Mouse (Mus musculus): ENCODE measurements at regions not wholly inside any gene's neighbourhood (a gene's known extent, or its start where the extent isn't known, plus 50 kb on each side); places are given as distances from the start of the nearest gene placed in this dataset.

GRCm38 (mm10) chr8:98767036-98767435 is 649.2 kb downstream of the Cdh8 start:
- Histone ChIP-seq H3K4me1 (ENCODE audit: control insufficient read depth, insufficient read depth, low read length) (no peaks in the 10 kb centered on the region), H3K4me3 (ENCODE audit: low read length) (no peak overlapping the region), H3K36me3 (ENCODE audit: control insufficient read depth, insufficient read depth, low read length) (no peaks in the 10 kb centered on the region), H3K27me3 (replicated peaks; ENCODE audit: control insufficient read depth, insufficient read depth, low read length) (no peaks in the 10 kb centered on the region), H3K27ac (ENCODE audit: low read length) (no peak overlapping the region), H3K9ac (ENCODE audit: low read depth, low read length) (no peak overlapping the region), H3K4me2 (ENCODE audit: low read depth, low read length) (no peak overlapping the region), H3K9me3 (ENCODE audit: control insufficient read depth, low read length) (no peaks in the 10 kb centered on the region)
- no peak for ATAC-seq

DNA sequence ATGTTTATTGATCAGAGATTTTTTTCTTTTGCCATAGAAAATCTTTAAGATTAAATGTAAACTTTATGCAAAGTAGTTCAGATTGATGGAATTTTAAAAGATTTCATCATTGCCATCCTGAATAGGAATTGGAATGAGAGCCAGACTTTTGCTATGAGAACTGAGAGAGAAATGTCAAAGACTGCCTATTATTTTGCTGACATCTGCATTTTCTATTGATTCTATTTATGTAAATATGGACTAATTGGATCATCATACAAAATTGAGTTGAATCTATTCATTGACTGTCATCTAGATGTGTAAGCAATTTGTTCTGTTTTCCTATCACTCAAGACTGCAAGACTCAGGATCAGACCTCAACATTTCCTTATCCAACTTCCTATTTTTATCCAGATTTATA is 659.7 kb downstream of the Cdh8 start:
- Histone ChIP-seq H3K4me2 (ENCODE audit: low read depth, low read length) (no peak overlapping the region), H3K9me3 (ENCODE audit: control insufficient read depth, low read length) (no peaks in the 10 kb centered on the region), H3K4me1 (ENCODE audit: control insufficient read depth, insufficient read depth, low read length) (no peaks in the 10 kb centered on the region), H3K36me3 (ENCODE audit: control insufficient read depth, insufficient read depth, low read length) (no peaks in the 10 kb centered on the region), H3K4me3 (ENCODE audit: low read length) (no peak overlapping the region), H3K27ac (ENCODE audit: low read length) (no peak overlapping the region), H3K27me3 (replicated peaks; ENCODE audit: control insufficient read depth, insufficient read depth, low read length) (no peaks in the 10 kb centered on the region), H3K9ac (ENCODE audit: low read depth, low read length) (no peak overlapping the region)
- ATAC-seq: no peak

DNA sequence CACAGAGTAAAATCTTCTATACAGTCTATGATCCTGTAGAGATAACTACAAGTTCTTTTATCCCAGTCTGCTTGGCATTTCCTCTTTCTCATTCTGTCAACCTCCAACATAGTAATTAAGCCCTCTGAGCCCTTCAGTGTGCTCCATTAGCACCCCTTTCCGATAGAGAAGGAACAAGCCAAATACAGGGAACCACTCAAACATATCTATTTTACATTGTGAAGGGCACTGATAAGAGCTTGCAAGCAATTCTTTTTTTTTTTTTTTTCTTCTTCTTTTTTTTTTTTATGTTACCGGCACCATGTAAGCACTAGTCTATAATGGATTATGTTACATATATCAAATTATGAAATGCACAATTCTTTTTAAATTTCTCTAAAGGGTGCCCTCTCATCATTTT is 660.5 kb downstream of the Cdh8 start:
- Histone ChIP-seq H3K4me2 (ENCODE audit: low read depth, low read length) (no peak overlapping the region), H3K4me1 (ENCODE audit: control insufficient read depth, insufficient read depth, low read length) (no peaks in the 10 kb centered on the region), H3K27me3 (replicated peaks; ENCODE audit: control insufficient read depth, insufficient read depth, low read length) (no peaks in the 10 kb centered on the region), H3K27ac (ENCODE audit: low read length) (no peak overlapping the region), H3K9ac (ENCODE audit: low read depth, low read length) (no peak overlapping the region), H3K36me3 (ENCODE audit: control insufficient read depth, insufficient read depth, low read length) (no peaks in the 10 kb centered on the region), H3K4me3 (ENCODE audit: low read length) (no peak overlapping the region), H3K9me3 (ENCODE audit: control insufficient read depth, low read length) (no peaks in the 10 kb centered on the region)
- 79% methylated on average over 2 of the region's 2 CpGs for WGBS
- ATAC-seq: no peak

GRCm38 (mm10) chr8:98752367-98752766 is 663.9 kb downstream of the Cdh8 start:
- WGBS: 38% methylated on average over 6 of the region's 6 CpGs
- no peak for ATAC-seq
- no peaks in the 10 kb centered on the region for H3K4me1 ChIP-seq (ENCODE audit: control insufficient read depth, insufficient read depth, low read length)
- H3K4me3 ChIP-seq (ENCODE audit: low read length): no peak overlapping the region
- no peak overlapping the region for H3K4me2 ChIP-seq (ENCODE audit: low read depth, low read length)
- no peak overlapping the region for H3K27ac ChIP-seq (ENCODE audit: low read length)
- H3K9ac ChIP-seq (ENCODE audit: low read depth, low read length): no peak overlapping the region
- H3K9me3 ChIP-seq (ENCODE audit: control insufficient read depth, low read length): no peaks in the 10 kb centered on the region
- H3K36me3 ChIP-seq (ENCODE audit: control insufficient read depth, insufficient read depth, low read length): no peaks in the 10 kb centered on the region
- no peaks in the 10 kb centered on the region for H3K27me3 ChIP-seq (replicated peaks; ENCODE audit: control insufficient read depth, insufficient read depth, low read length)

GRCm38 (mm10) chr8:98707753-98708152 is 708.5 kb downstream of the Cdh8 start:
- 93% methylated on average over 1 of the region's 1 CpGs for WGBS
- Histone ChIP-seq H3K4me1 (ENCODE audit: control insufficient read depth, insufficient read depth, low read length) (no peaks in the 10 kb centered on the region), H3K36me3 (ENCODE audit: control insufficient read depth, insufficient read depth, low read length) (no peaks in the 10 kb centered on the region), H3K4me3 (ENCODE audit: low read length) (no peak overlapping the region), H3K4me2 (ENCODE audit: low read depth, low read length) (no peak overlapping the region), H3K27ac (ENCODE audit: low read length) (no peak overlapping the region), H3K27me3 (replicated peaks; ENCODE audit: control insufficient read depth, insufficient read depth, low read length) (no peaks in the 10 kb centered on the region), H3K9me3 (ENCODE audit: control insufficient read depth, low read length) (no peaks in the 10 kb centered on the region), H3K9ac (ENCODE audit: low read depth, low read length) (no peak overlapping the region)
- no peak for ATAC-seq

GRCm38 (mm10) chr8:98706122-98706521 is 710.1 kb downstream of the Cdh8 start:
- Histone ChIP-seq H3K9me3 (ENCODE audit: control insufficient read depth, low read length) (no peaks in the 10 kb centered on the region), H3K27me3 (replicated peaks; ENCODE audit: control insufficient read depth, insufficient read depth, low read length) (no peaks in the 10 kb centered on the region), H3K4me2 (ENCODE audit: low read depth, low read length) (no peak overlapping the region), H3K36me3 (ENCODE audit: control insufficient read depth, insufficient read depth, low read length) (no peaks in the 10 kb centered on the region), H3K4me3 (ENCODE audit: low read length) (no peak overlapping the region), H3K27ac (ENCODE audit: low read length) (no peak overlapping the region), H3K4me1 (ENCODE audit: control insufficient read depth, insufficient read depth, low read length) (no peaks in the 10 kb centered on the region), H3K9ac (ENCODE audit: low read depth, low read length) (no peak overlapping the region)
- no peak for ATAC-seq
- WGBS: 65% methylated on average over 4 of the region's 4 CpGs

GRCm38 (mm10) chr8:98685195-98685594 is 731.1 kb downstream of the Cdh8 start:
- Histone ChIP-seq H3K4me1 (ENCODE audit: control insufficient read depth, insufficient read depth, low read length) (no peaks in the 10 kb centered on the region), H3K4me2 (ENCODE audit: low read depth, low read length) (no peak overlapping the region), H3K9ac (ENCODE audit: low read depth, low read length) (no peak overlapping the region), H3K9me3 (ENCODE audit: control insufficient read depth, low read length) (no peaks in the 10 kb centered on the region), H3K27me3 (replicated peaks; ENCODE audit: control insufficient read depth, insufficient read depth, low read length) (no peaks in the 10 kb centered on the region), H3K4me3 (ENCODE audit: low read length) (no peak overlapping the region), H3K27ac (ENCODE audit: low read length) (no peak overlapping the region), H3K36me3 (ENCODE audit: control insufficient read depth, insufficient read depth, low read length) (no peaks in the 10 kb centered on the region)
- WGBS: 93% methylated on average over 9 of the region's 9 CpGs
- no peak for ATAC-seq

DNA sequence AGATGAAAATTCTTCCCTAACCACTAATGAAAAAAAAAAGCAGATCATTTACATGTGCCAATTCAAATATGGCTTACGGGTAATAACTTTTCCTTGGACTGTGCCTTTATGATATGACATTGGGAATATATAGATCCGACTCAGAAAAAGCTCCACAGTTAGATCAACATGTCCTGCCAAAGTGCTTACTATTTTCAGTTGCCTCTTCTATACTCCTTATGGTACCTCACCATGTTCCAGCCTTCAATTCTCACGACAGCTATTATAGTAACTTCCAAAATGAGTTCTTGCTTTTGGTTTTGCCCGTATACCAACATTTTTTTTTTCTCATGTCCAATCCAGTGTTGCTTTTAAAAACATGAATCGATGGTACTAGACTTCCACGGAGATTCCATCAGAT is 731.7 kb downstream of the Cdh8 start:
- H3K4me1 ChIP-seq (ENCODE audit: control insufficient read depth, insufficient read depth, low read length): no peaks in the 10 kb centered on the region
- 90% methylated on average over 6 of the region's 6 CpGs for WGBS
- no peak overlapping the region for H3K9ac ChIP-seq (ENCODE audit: low read depth, low read length)
- no peak overlapping the region for H3K4me2 ChIP-seq (ENCODE audit: low read depth, low read length)
- H3K36me3 ChIP-seq (ENCODE audit: control insufficient read depth, insufficient read depth, low read length): no peaks in the 10 kb centered on the region
- ATAC-seq: no peak
- no peak overlapping the region for H3K27ac ChIP-seq (ENCODE audit: low read length)
- no peaks in the 10 kb centered on the region for H3K9me3 ChIP-seq (ENCODE audit: control insufficient read depth, low read length)
- no peak overlapping the region for H3K4me3 ChIP-seq (ENCODE audit: low read length)
- no peaks in the 10 kb centered on the region for H3K27me3 ChIP-seq (replicated peaks; ENCODE audit: control insufficient read depth, insufficient read depth, low read length)

DNA sequence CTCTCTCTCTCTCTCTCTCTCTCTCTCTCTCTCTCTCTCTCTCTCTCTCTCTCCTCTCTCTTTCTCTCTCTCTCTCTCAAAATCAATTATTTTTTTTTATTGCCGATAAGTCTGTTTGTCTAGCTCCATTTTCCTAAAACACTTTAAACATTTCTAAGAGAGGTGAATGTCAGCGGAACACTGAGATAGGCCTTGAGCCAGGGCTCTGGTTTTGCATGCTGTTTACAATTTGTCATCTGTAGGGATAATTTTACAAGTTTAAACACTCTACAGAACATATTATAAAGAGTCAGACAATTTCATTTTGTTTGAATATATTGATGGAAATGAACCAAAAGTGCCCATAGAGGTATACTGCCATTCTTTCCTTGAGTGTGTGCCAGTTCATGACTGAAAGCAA is 736.2 kb downstream of the Cdh8 start:
- Histone ChIP-seq H3K9ac (ENCODE audit: low read depth, low read length) (no peak overlapping the region), H3K9me3 (ENCODE audit: control insufficient read depth, low read length) (no peaks in the 10 kb centered on the region), H3K4me1 (ENCODE audit: control insufficient read depth, insufficient read depth, low read length) (no peaks in the 10 kb centered on the region), H3K4me2 (ENCODE audit: low read depth, low read length) (no peak overlapping the region), H3K4me3 (ENCODE audit: low read length) (no peak overlapping the region), H3K27ac (ENCODE audit: low read length) (no peak overlapping the region), H3K36me3 (ENCODE audit: control insufficient read depth, insufficient read depth, low read length) (no peaks in the 10 kb centered on the region), H3K27me3 (replicated peaks; ENCODE audit: control insufficient read depth, insufficient read depth, low read length) (no peaks in the 10 kb centered on the region)
- 69% methylated on average over 2 of the region's 2 CpGs for WGBS
- no peak for ATAC-seq

GRCm38 (mm10) chr8:98659287-98659686 is 757.0 kb downstream of the Cdh8 start:
- H3K36me3 ChIP-seq (ENCODE audit: control insufficient read depth, insufficient read depth, low read length): no peaks in the 10 kb centered on the region
- 54% methylated on average over 2 of the region's 2 CpGs for WGBS
- ATAC-seq: no peak
- H3K9ac ChIP-seq (ENCODE audit: low read depth, low read length): no peak overlapping the region
- no peaks in the 10 kb centered on the region for H3K4me1 ChIP-seq (ENCODE audit: control insufficient read depth, insufficient read depth, low read length)
- no peak overlapping the region for H3K27ac ChIP-seq (ENCODE audit: low read length)
- no peaks in the 10 kb centered on the region for H3K9me3 ChIP-seq (ENCODE audit: control insufficient read depth, low read length)
- H3K4me3 ChIP-seq (ENCODE audit: low read length): no peak overlapping the region
- no peak overlapping the region for H3K4me2 ChIP-seq (ENCODE audit: low read depth, low read length)
- H3K27me3 ChIP-seq (replicated peaks; ENCODE audit: control insufficient read depth, insufficient read depth, low read length): no peaks in the 10 kb centered on the region

All from intestine, embryonic 16.5 days (tissue).